Mouse (Mus musculus): Measurements from ENCODE around the gene Zfp37. TPM values are rescaled to one million over a fixed set of nuclear protein-coding genes. Genes with fewer than 3 reads are reported as not detected.

Gene Zfp37
- polyA plus RNA-seq (2014; fragmentation: Illumina TruSeq; extraction: RNeasy Lipid Tissue Mini Kit (QIAGEN cat#74804); ENCODE audit: low read depth, low replicate concordance), result 17.8 TPM

DNA sequence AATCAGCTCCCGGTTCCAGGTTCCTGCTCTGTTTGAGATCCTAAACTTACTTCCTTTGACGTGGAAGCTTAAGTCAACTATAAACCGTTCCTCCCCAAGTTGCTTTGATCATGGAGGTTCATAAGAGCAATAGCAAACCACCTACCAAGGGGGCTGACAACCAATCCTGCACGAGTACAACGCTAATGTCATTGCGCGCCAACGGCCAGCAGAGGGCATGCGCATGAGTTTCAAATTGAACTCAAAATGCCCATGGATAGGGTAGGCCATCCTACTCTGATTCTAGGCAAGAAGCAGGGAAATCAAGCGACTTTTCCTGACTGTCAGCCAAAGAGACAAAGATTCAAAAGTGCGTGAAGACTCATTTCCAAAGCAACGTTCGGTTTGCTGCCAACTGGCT, at the start of gene Zfp37:
Gene Zfp37 (minus strand): TSS at position 279 of the 400 bp plus-strand sequence.

DNA sequence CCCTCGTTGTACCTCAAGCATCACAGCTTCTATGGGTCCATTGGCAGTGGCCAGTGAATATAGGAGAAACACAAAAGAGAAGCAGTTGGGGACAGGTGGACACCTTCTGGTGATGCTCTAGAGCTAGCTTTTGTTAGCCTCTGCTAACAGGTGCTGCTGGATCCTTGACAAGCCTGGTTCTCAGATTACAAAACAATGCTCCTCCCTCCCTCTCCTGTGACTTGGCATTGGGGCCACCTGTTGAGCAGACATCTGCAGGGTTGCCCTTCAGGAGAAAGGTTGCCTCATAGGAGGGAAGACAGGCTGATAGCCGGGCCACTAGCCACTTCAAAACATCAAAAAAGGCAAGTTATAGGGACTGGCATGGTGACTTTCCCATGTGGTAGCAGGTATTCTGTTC, 31.4 kb upstream of the Zfp37 start, which contains the start of gene Slc31a2:
Gene Slc31a2 (plus strand): TSS at position 287 of the 400 bp plus-strand sequence.

DNA sequence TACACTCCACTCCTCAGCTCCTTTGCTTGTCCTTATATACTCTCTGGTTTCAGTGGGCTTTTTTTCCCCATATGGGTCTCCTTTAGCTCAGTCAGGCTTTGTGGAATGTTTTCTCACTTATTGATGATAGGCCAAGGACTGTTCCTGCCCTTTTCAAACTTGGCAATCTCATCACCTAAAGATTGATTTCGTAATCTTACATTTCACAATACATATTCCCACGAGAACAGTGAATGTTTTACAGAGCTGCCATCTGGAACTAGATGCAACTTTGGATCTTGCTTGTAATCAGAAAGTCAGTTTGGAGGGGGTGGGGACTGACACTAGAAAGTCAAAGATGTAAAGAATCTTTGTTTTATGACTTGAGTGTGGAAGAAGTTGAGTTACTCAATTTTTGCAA, 80.0 kb downstream of the Zfp37 start, which contains the start of gene Mup21:
Gene Mup21 (minus strand): TSS at position 53 of the 400 bp plus-strand sequence.

Other genes starting within 250 kb of the Zfp37 start
- gene Mup20, start 176.9 kb downstream of the Zfp37 start, polyA plus RNA-seq (2014; fragmentation: Illumina TruSeq; extraction: RNeasy Lipid Tissue Mini Kit (QIAGEN cat#74804); ENCODE audit: low read depth, low replicate concordance), result not detected
- 3.6 TPM for gene Mup3, start 143.7 kb downstream of the Zfp37 start, polyA plus RNA-seq (2014; fragmentation: Illumina TruSeq; extraction: RNeasy Lipid Tissue Mini Kit (QIAGEN cat#74804); ENCODE audit: low read depth, low replicate concordance)
- gene Mup21, start 80.2 kb downstream of the Zfp37 start, polyA plus RNA-seq (2014; fragmentation: Illumina TruSeq; extraction: RNeasy Lipid Tissue Mini Kit (QIAGEN cat#74804); ENCODE audit: low read depth, low replicate concordance), result not detected
- gene Slc31a2, start 31.5 kb upstream of the Zfp37 start, polyA plus RNA-seq (2014; fragmentation: Illumina TruSeq; extraction: RNeasy Lipid Tissue Mini Kit (QIAGEN cat#74804); ENCODE audit: low read depth, low replicate concordance), result 26.8 TPM
- 17.0 TPM for gene Fkbp15, start 129.5 kb upstream of the Zfp37 start, polyA plus RNA-seq (2014; fragmentation: Illumina TruSeq; extraction: RNeasy Lipid Tissue Mini Kit (QIAGEN cat#74804); ENCODE audit: low read depth, low replicate concordance)
- 147 TPM for gene Slc31a1, start 129.7 kb upstream of the Zfp37 start, polyA plus RNA-seq (2014; fragmentation: Illumina TruSeq; extraction: RNeasy Lipid Tissue Mini Kit (QIAGEN cat#74804); ENCODE audit: low read depth, low replicate concordance)
- 68.4 TPM for gene Cdc26, start 177.6 kb upstream of the Zfp37 start, polyA plus RNA-seq (2014; fragmentation: Illumina TruSeq; extraction: RNeasy Lipid Tissue Mini Kit (QIAGEN cat#74804); ENCODE audit: low read depth, low replicate concordance)
- gene Prpf4, start 177.8 kb upstream of the Zfp37 start, polyA plus RNA-seq (2014; fragmentation: Illumina TruSeq; extraction: RNeasy Lipid Tissue Mini Kit (QIAGEN cat#74804); ENCODE audit: low read depth, low replicate concordance), result 29.9 TPM
- not detected for gene Rnf183, start 204.2 kb upstream of the Zfp37 start, polyA plus RNA-seq (2014; fragmentation: Illumina TruSeq; extraction: RNeasy Lipid Tissue Mini Kit (QIAGEN cat#74804); ENCODE audit: low read depth, low replicate concordance)
- gene Wdr31, start 239.8 kb upstream of the Zfp37 start, polyA plus RNA-seq (2014; fragmentation: Illumina TruSeq; extraction: RNeasy Lipid Tissue Mini Kit (QIAGEN cat#74804); ENCODE audit: low read depth, low replicate concordance), result 1.0 TPM
- 0.35 TPM for gene Bspry, start 249.0 kb upstream of the Zfp37 start, polyA plus RNA-seq (2014; fragmentation: Illumina TruSeq; extraction: RNeasy Lipid Tissue Mini Kit (QIAGEN cat#74804); ENCODE audit: low read depth, low replicate concordance)